Mouse (Mus musculus) CH12.LX (cell line): ENCODE data around the gene Smim13. TPM values are rescaled to one million over a fixed set of nuclear protein-coding genes. Genes with fewer than 3 reads are reported as not detected.

ENCODE experiments used
- DNase-seq: peaks from one replicate; pipeline ENCODE4 v3.0.0-alpha.2; 2013; ENCODE audit errors: extremely low read depth
- H3K27ac ChIP-seq: 2 replicates; pipeline ENCODE4 v1.5.1; 2012; ENCODE audit warnings: low read depth, mild to moderate bottlenecking, control low read depth, moderate library complexity; ENCODE audit not compliant: insufficient read depth
- H3K27me3 ChIP-seq: replicated peaks from 2 replicates; pipeline ENCODE3; 2012; ENCODE audit warnings: inconsistent platforms
- H3K36me3 ChIP-seq, 2 experiments: replicated peaks in 1 of 2; 2 replicates each; pipeline versions ENCODE3 to v1.6.1; 2012; ENCODE audit warnings: inconsistent platforms in 1 of 2, low read length in 1 of 2, mild to moderate bottlenecking in 1 of 2, mixed read lengths in 1 of 2, moderate library complexity in 1 of 2; ENCODE audit not compliant: control insufficient read depth in 1 of 2, insufficient read depth in 1 of 2
- H3K4me1 ChIP-seq, 2 experiments: 2 replicates each; pipeline ENCODE4 v1.6.1; 2012; ENCODE audit warnings: inconsistent platforms in 1 of 2, moderate library complexity in 1 of 2; ENCODE audit not compliant: insufficient read depth in 2 of 2, control insufficient read depth in 1 of 2
- H3K4me2 ChIP-seq: 2 replicates; pipeline ENCODE4 v1.6.1; 2012; ENCODE audit warnings: low read depth, mild to moderate bottlenecking, control low read depth; ENCODE audit not compliant: poor library complexity, insufficient read depth, severe bottlenecking
- H3K4me3 ChIP-seq, 3 experiments: fragments of 150-350 bp in 1 of 3; sonication (generic) in 1 of 3; replicated peaks in 1 of 3; 2 replicates each; pipeline versions ENCODE3 to v1.5.1; 2011 to 2012; ENCODE audit warnings: low read depth in 2 of 3, low read length in 2 of 3, mild to moderate bottlenecking in 2 of 3, moderate library complexity in 2 of 3, control low read depth in 1 of 3, improper control_type of control experiment in 1 of 3, inconsistent platforms in 1 of 3, mixed read lengths in 1 of 3; ENCODE audit not compliant: poor library complexity in 1 of 3
- H3K79me2 ChIP-seq: replicated peaks from 2 replicates; pipeline ENCODE4 v1.6.1; 2012; ENCODE audit warnings: mild to moderate bottlenecking, moderate library complexity; ENCODE audit not compliant: control insufficient read depth, poor library complexity, insufficient read depth, severe bottlenecking; ENCODE audit errors: extremely low read depth
- H3K9ac ChIP-seq: 2 replicates; pipeline ENCODE4 v1.6.1; 2012; ENCODE audit warnings: low read depth, mild to moderate bottlenecking, control low read depth, moderate library complexity; ENCODE audit not compliant: insufficient read depth
- H3K9me3 ChIP-seq: replicated peaks from 2 replicates; pipeline ENCODE3; 2012; ENCODE audit warnings: low read length, inconsistent platforms, mixed read lengths
- BHLHE40 ChIP-seq: IDR thresholded peaks from 2 replicates; pipeline ENCODE4 v1.6.1; 2011; ENCODE audit warnings: mild to moderate bottlenecking, low read depth, low read length, improper control_type of control experiment
- CHD1 ChIP-seq: IDR thresholded peaks from 2 replicates; pipeline ENCODE4 v1.6.1; 2012; ENCODE audit warnings: low read depth, low read length, improper control_type of control experiment, inconsistent platforms
- CHD2 ChIP-seq: IDR thresholded peaks from 2 replicates; pipeline ENCODE4 v1.6.1; 2011; ENCODE audit warnings: low read length, improper control_type of control experiment
- E2F4 ChIP-seq: IDR thresholded peaks from 2 replicates; pipeline ENCODE4 v1.6.1; 2011; ENCODE audit warnings: low read depth, low read length, improper control_type of control experiment; ENCODE audit not compliant: insufficient replicate concordance
- EP300 ChIP-seq: IDR thresholded peaks from 2 replicates; pipeline ENCODE4 v1.6.1; 2011; ENCODE audit warnings: low read length, improper control_type of control experiment
- GABPA ChIP-seq: IDR thresholded peaks from 2 replicates; pipeline ENCODE4 v1.6.1; 2012; ENCODE audit warnings: low read depth, low read length, improper control_type of control experiment, inconsistent platforms; ENCODE audit not compliant: insufficient replicate concordance
- JUN ChIP-seq: IDR thresholded peaks from 2 replicates; pipeline ENCODE4 v1.6.1; 2011; ENCODE audit warnings: low read depth, mild to moderate bottlenecking, low read length, improper control_type of control experiment, moderate library complexity; ENCODE audit not compliant: insufficient read depth
- JUND ChIP-seq: conservative IDR thresholded peaks from 2 replicates; pipeline ENCODE4 v1.6.1; 2011; ENCODE audit warnings: low read depth, low read length, improper control_type of control experiment
- KAT2A ChIP-seq: IDR thresholded peaks from 2 replicates; pipeline ENCODE4 v1.6.1; 2012; ENCODE audit warnings: low read length, improper control_type of control experiment, inconsistent platforms; ENCODE audit not compliant: insufficient replicate concordance
- MAX ChIP-seq: IDR thresholded peaks from 2 replicates; pipeline ENCODE4 v1.6.1; 2011; ENCODE audit warnings: low read length, improper control_type of control experiment
- MAZ ChIP-seq: IDR thresholded peaks from 2 replicates; pipeline ENCODE4 v1.6.1; 2012; ENCODE audit warnings: low read depth, mild to moderate bottlenecking, inconsistent platforms, low read length, improper control_type of control experiment, moderate library complexity
- MYC ChIP-seq: IDR thresholded peaks from 2 replicates; pipeline ENCODE4 v1.6.1; 2011; ENCODE audit warnings: low read depth, mild to moderate bottlenecking, improper control_type of control experiment, low read length
- NELFE ChIP-seq: IDR thresholded peaks from 2 replicates; pipeline ENCODE4 v1.6.1; 2011; ENCODE audit warnings: low read depth, low read length, improper control_type of control experiment
- NRF1 ChIP-seq: IDR thresholded peaks from 2 replicates; pipeline ENCODE4 v1.6.1; 2014; ENCODE audit warnings: low read depth, mild to moderate bottlenecking, inconsistent platforms, low read length, improper control_type of control experiment, moderate library complexity
- PAX5 ChIP-seq: IDR thresholded peaks from 2 replicates; pipeline ENCODE4 v1.6.1; 2012; ENCODE audit warnings: low read length, inconsistent platforms, mixed read lengths
- SMC3 ChIP-seq: IDR thresholded peaks from 2 replicates; pipeline ENCODE4 v1.6.1; 2011; ENCODE audit warnings: low read depth, low read length, improper control_type of control experiment
- TBP ChIP-seq: conservative IDR thresholded peaks from 2 replicates; pipeline ENCODE4 v1.6.1; 2011; ENCODE audit warnings: low read depth, low read length, improper control_type of control experiment
- TCF12 ChIP-seq: IDR thresholded peaks from 2 replicates; pipeline ENCODE4 v1.6.1; 2014; ENCODE audit warnings: low read depth, mild to moderate bottlenecking, inconsistent platforms, low read length, improper control_type of control experiment
- UBTF ChIP-seq: IDR thresholded peaks from 2 replicates; pipeline ENCODE4 v1.6.1; 2012; ENCODE audit warnings: low read depth, mild to moderate bottlenecking, inconsistent platforms, low read length, improper control_type of control experiment, moderate library complexity
- ZC3H11A ChIP-seq: IDR thresholded peaks from 2 replicates; pipeline ENCODE4 v1.6.1; 2012; ENCODE audit warnings: low read depth, mild to moderate bottlenecking, inconsistent platforms, low read length, improper control_type of control experiment
- ZMIZ1 ChIP-seq: IDR thresholded peaks from 2 replicates; pipeline ENCODE4 v1.6.1; 2012; ENCODE audit warnings: low read depth, mild to moderate bottlenecking, inconsistent platforms, low read length, improper control_type of control experiment
- ZNF384 ChIP-seq: IDR thresholded peaks from 2 replicates; pipeline ENCODE4 v1.6.1; 2012; ENCODE audit warnings: low read depth, low read length, improper control_type of control experiment, inconsistent platforms
- dilution Hi-C: fragments of 300-500 bp; cut with MboI; formaldehyde crosslinking; loops from 2 replicates; pipeline ENCODE4 v1.14.3; 2020; ENCODE audit warnings: low sequenced_read_pairs; ENCODE audit not compliant: extremely low pct_unique_long_range_greater_than_20kb, extremely low pct_ligation_motif_present
- in situ Hi-C: fragments of 300-500 bp; cut with MboI; formaldehyde crosslinking; loops from 3 replicates; pipeline ENCODE4 v1.14.3; 2019; ENCODE audit warnings: low sequenced_read_pairs, low pct_ligation_motif_present, low pct_unique_long_range_greater_than_20kb, mixed read lengths
- polyA plus RNA-seq: library from polyadenylated mRNA; unstranded; fragments of >175 nt; gene quantifications from 2 replicates; pipeline ENCODE4 v1.2.1, GENCODE M21; 2012; ENCODE audit warnings: low read depth; ENCODE audit not compliant: insufficient read length
- total RNA-seq, 2 experiments: library from RNA; depleted of rRNA; stranded (reverse); fragments of 300-350 nt in 1 of 2; fragments of >200 nt in 1 of 2; gene quantifications; 2 replicates each; pipeline ENCODE4 v1.2.3; 2012 to 2014

Gene Smim13
- total and polyA plus RNA-seq, 3 experiments, result 4.4 to 13.4 (median 11.6) TPM

DNA sequence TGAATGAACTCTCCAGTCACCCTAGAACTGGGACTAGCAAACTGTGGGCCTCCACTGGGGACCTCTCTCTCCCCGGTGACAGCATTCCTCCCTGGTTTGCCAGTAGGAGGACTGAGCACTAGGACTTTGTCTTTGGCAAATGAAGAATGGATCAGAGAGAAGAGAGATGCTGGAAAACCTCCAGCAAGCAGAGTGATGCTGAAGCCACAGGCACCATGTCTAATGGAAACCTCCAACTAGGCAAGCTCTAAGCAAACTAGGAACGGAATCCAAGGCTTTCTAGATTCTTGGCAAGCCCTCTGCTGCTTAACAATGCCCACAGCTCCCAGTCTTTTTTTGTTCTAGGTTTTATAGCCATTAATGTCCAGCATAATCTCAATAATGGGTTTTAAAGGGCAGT lies 48.8 kb upstream of the Smim13 start:
- H3K4me3 ChIP-seq, result no peak overlapping the region
- H3K9ac ChIP-seq, result no peak overlapping the region
- no peaks in the 10 kb centered on the region for H3K79me2 ChIP-seq
- H3K27me3 ChIP-seq, result peaks cover 3% of the 10 kb centered on the region
- no peaks in the 10 kb centered on the region for H3K9me3 ChIP-seq
- in situ Hi-C loops (no loop called here), dilution Hi-C loops (no loop called here)
- TF ChIP-seq NELFE, result no peak
- no peak for TF ChIP-seq ZC3H11A
- TF ChIP-seq TBP, result no peak
- TF ChIP-seq TCF12, result no peak
- TF ChIP-seq KAT2A, result no peak
- TF ChIP-seq CHD2, result no peak
- TF ChIP-seq ZMIZ1, result no peak
- TF ChIP-seq JUN, result no peak
- no peak for TF ChIP-seq ZNF384
- TF ChIP-seq MAX, result no peak
- TF ChIP-seq JUND, result no peak
- no peak for TF ChIP-seq EP300
- no peak for TF ChIP-seq E2F4
- TF ChIP-seq PAX5, result no peak
- TF ChIP-seq NRF1, result no peak
- H3K4me1 ChIP-seq, result peaks cover 4 to 15% of the 10 kb centered on the region in 2 experiments; a peak in 3 of 4 replicates
- H3K27ac ChIP-seq, result no peak overlapping the region
- no peak for DNase-seq
- no peaks in the 10 kb centered on the region for H3K36me3 ChIP-seq
- H3K4me2 ChIP-seq, result no peak overlapping the region

DNA sequence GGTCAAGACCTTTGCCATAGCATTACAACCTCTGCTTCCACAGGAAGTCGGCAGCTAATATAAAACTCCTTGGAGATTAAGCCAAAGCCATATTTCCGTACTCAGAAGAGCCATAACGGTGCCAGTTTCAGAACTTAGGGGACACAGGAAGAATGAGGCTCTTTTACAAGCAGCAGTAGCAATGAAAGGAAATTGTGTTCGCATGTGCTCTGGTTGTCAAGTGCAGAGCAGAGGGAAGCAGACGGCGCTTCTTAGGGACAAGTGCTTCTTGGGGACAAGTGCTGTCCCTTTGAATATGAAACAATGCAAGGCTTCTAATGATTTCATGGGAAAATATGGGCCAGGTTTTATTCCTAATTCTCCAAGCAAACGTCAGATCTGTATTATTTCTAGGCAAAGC lies 46.4 kb upstream of the Smim13 start:
- Histone ChIP-seq H3K27me3 (peaks cover 3% of the 10 kb centered on the region), H3K79me2 (no peaks in the 10 kb centered on the region), H3K4me1 (peaks cover 9 to 21% of the 10 kb centered on the region in 2 experiments), H3K9ac (no peak overlapping the region), H3K36me3 (no peaks in the 10 kb centered on the region), H3K27ac (no peak overlapping the region), H3K9me3 (no peaks in the 10 kb centered on the region), H3K4me2 (no peak overlapping the region), H3K4me3 (no peak overlapping the region)
- no peak for DNase-seq
- TF ChIP-seq TCF12, result no peak
- TF ChIP-seq ZMIZ1, result no peak
- TF ChIP-seq SMC3, result no peak
- TF ChIP-seq JUND, result no peak
- no peak for TF ChIP-seq E2F4
- TF ChIP-seq BHLHE40, result no peak
- no peak for TF ChIP-seq MYC
- no peak for TF ChIP-seq PAX5
- no peak for TF ChIP-seq MAZ
- no peak for TF ChIP-seq JUN
- no peak for TF ChIP-seq GABPA
- no peak for TF ChIP-seq UBTF
- TF ChIP-seq ZNF384, result no peak
- TF ChIP-seq CHD1, result no peak
- TF ChIP-seq TBP, result no peak
- in situ Hi-C loops, result no loop called here
- dilution Hi-C loops, result no loop called here
